In genomic region chr2:3683343-3683742, GRCm38 (mm10) we compare ENCODE assay signal across 12 mouse cellular contexts.
DNase-seq lines count a peak whose midpoint lies in the region; ATAC-seq and TF ChIP-seq lines count a peak whose summit lies in the region.
"Had no signal": no experiment of that assay in that cellular context is flagged by ENCODE, and none has a peak within 500 bp of the region (broad histone marks: within the 10 kb centered on the region; RNA-seq: fewer than 3 reads in every experiment).

No protein-coding gene starts in this region.

- no peaks in the 10 kb centered on the region for H3K36me3 ChIP-seq in forebrain, postnatal 0 days (ENCODE audit: insufficient read depth)
- no peaks in the 10 kb centered on the region for H3K36me3 ChIP-seq in midbrain, embryonic 11.5 days (ENCODE audit: control insufficient read depth, insufficient read depth, low read length)
- no peaks in the 10 kb centered on the region for H3K36me3 ChIP-seq in stomach, embryonic 16.5 days (ENCODE audit: control insufficient read depth, insufficient read depth, low read length)
- H3K36me3 ChIP-seq: G1E had no signal

- H3K27me3 ChIP-seq in forebrain, postnatal 0 days (ENCODE audit: insufficient read depth, low read length), result no peaks in the 10 kb centered on the region
- H3K27me3 ChIP-seq in midbrain, embryonic 11.5 days (ENCODE audit: control insufficient read depth, insufficient read depth, low read length), result no peaks in the 10 kb centered on the region
- H3K27me3 ChIP-seq in stomach, embryonic 16.5 days (ENCODE audit: control insufficient read depth, insufficient read depth, low read length), result no peaks in the 10 kb centered on the region

- ATAC-seq in frontal cortex, adult (ENCODE audit: low TSS enrichment), result 0 out of 2 replicates have a peak, but pooled peaks have one; percentile 34
- 0 out of 2 replicates have a peak, but pooled peaks have one; percentile 3 for ATAC-seq in forebrain, postnatal 0 days
- no peak for ATAC-seq in midbrain, embryonic 11.5 days (ENCODE audit: low FRiP score)
- ATAC-seq in stomach, embryonic 16.5 days (ENCODE audit: insufficient read depth, low FRiP score), result no peak

- no peak overlapping the region for H3K4me3 ChIP-seq in forebrain, postnatal 0 days (ENCODE audit: low read depth, low read length)
- no peak overlapping the region for H3K4me3 ChIP-seq in midbrain, embryonic 11.5 days (ENCODE audit: low read depth, low read length)
- no peak overlapping the region for H3K4me3 ChIP-seq in stomach, embryonic 16.5 days (replicated peaks; ENCODE audit: low read length)

- H3K9me3 ChIP-seq in forebrain, postnatal 0 days (ENCODE audit: low read length), result no peaks in the 10 kb centered on the region
- H3K9me3 ChIP-seq in midbrain, embryonic 11.5 days (ENCODE audit: control insufficient read depth, low read length), result no peaks in the 10 kb centered on the region
- no peaks in the 10 kb centered on the region for H3K9me3 ChIP-seq in stomach, embryonic 16.5 days (replicated peaks; ENCODE audit: control insufficient read depth, low read length)
- H3K9me3 ChIP-seq: G1E had no signal

- 0 out of 2 replicates have a peak overlapping the region, but pooled peaks have one; percentile 0 for H3K27ac ChIP-seq in forebrain, postnatal 0 days (ENCODE audit: low read depth, low read length)
- H3K27ac ChIP-seq in midbrain, embryonic 11.5 days (ENCODE audit: low read depth, low read length), result 0 out of 2 replicates have a peak overlapping the region, but pooled peaks have one; percentile 25
- H3K27ac ChIP-seq in stomach, embryonic 16.5 days (ENCODE audit: low read length), result peak overlapping the region; percentile 43; the same call in 1 of the 2 replicates

- H3K4me2 ChIP-seq in forebrain, postnatal 0 days (ENCODE audit: low read depth), result no peak overlapping the region; the same call in 1 of the 2 replicates
- no peak overlapping the region for H3K4me2 ChIP-seq in midbrain, embryonic 11.5 days
- H3K4me2 ChIP-seq in stomach, embryonic 16.5 days (ENCODE audit: low read depth, low read length), result no peak overlapping the region

- H3K9ac ChIP-seq in forebrain, postnatal 0 days, result 0 out of 2 replicates have a peak overlapping the region, but pooled peaks have one; percentile 6
- H3K9ac ChIP-seq in midbrain, embryonic 11.5 days (ENCODE audit: low read length), result no peak overlapping the region
- no peak overlapping the region for H3K9ac ChIP-seq in stomach, embryonic 16.5 days (ENCODE audit: low read length)
- H3K9ac ChIP-seq: liver, postnatal 0 days had no signal

- no peak for DNase-seq in frontal cortex, postnatal 36 days (ENCODE audit: low spot score in 2 of 2)
- no peak for DNase-seq in forebrain, postnatal 0 days
- no peak for DNase-seq in midbrain, embryonic 11.5 days (ENCODE audit: low spot score, missing footprints)
- DNase-seq in kidney, postnatal 36 days, result no peak
- no peak for DNase-seq in kidney, postnatal 14 days
- DNase-seq: cerebellum, adult 18-20 months; kidney, adult 8-10 months; liver, postnatal 0 days; right cerebral cortex, postnatal 25 days had no signal

- 42% methylated on average over 5 of the region's 5 CpGs for WGBS in forebrain, postnatal 0 days
- WGBS in midbrain, embryonic 11.5 days, result 74% methylated on average over 5 of the region's 5 CpGs
- 60% methylated on average over 5 of the region's 5 CpGs for WGBS in stomach, embryonic 16.5 days

- no peaks in the 10 kb centered on the region for H3K4me1 ChIP-seq in forebrain, postnatal 0 days (ENCODE audit: insufficient read depth)
- peaks cover 9% of the 10 kb centered on the region for H3K4me1 ChIP-seq in midbrain, embryonic 11.5 days (ENCODE audit: control insufficient read depth, insufficient read depth, low read length)
- peaks cover 12% of the 10 kb centered on the region for H3K4me1 ChIP-seq in stomach, embryonic 16.5 days (ENCODE audit: control insufficient read depth, insufficient read depth, low read length)

- TF ChIP-seq CTCF in forebrain, postnatal 0 days (IDR thresholded peaks at IDR 0.05; ENCODE audit: low read depth), result no peak

Comparison
In these comparisons a context has a peak if more than half of its experiments do, and no peak if none do; other contexts are left out.
1. ATAC-seq: peak in frontal cortex, adult (single experiment) and forebrain, postnatal 0 days (single experiment); none in midbrain, embryonic 11.5 days (single experiment) and stomach, embryonic 16.5 days (single experiment).
2. Peak in every context shown above with its lines, with median percentiles within 50 percentile points of each other: H3K27ac ChIP-seq.